Mouse (Mus musculus) embryonic facial prominence, embryonic 10.5 days (tissue): ENCODE measurements at regions not wholly inside any gene's neighbourhood (a gene's known extent, or its start where the extent isn't known, plus 50 kb on each side); places are given as distances from the start of the nearest gene placed in this dataset.

Experiments
- DNase-seq: peaks from one replicate; pipeline ENCODE4 v3.0.0-alpha.2; 2017; ENCODE audit warnings: low spot score
- H3K27ac ChIP-seq: fragments of 300-500 bp; sonication (generic); replicated peaks from 2 replicates; pipeline ENCODE4 v1.5.1; 2016; ENCODE audit warnings: mild to moderate bottlenecking
- H3K27me3 ChIP-seq: fragments of 300-500 bp; sonication (generic); replicated peaks from 2 replicates; pipeline ENCODE4 v1.6.1; 2016; ENCODE audit warnings: low read depth, mild to moderate bottlenecking; ENCODE audit not compliant: poor library complexity, severe bottlenecking
- H3K36me3 ChIP-seq: fragments of 300-500 bp; sonication (generic); replicated peaks from 2 replicates; pipeline ENCODE4 v1.6.1; 2016; ENCODE audit warnings: mild to moderate bottlenecking, moderate library complexity
- H3K4me1 ChIP-seq: fragments of 300-500 bp; sonication (generic); 2 replicates; pipeline ENCODE4 v1.6.1; 2016
- H3K4me3 ChIP-seq: fragments of 300-500 bp; sonication (generic); 2 replicates; pipeline ENCODE4 v1.5.1; 2016; ENCODE audit warnings: mild to moderate bottlenecking, moderate library complexity
- H3K9me3 ChIP-seq: fragments of 300-500 bp; sonication (generic); 2 replicates; pipeline ENCODE4 v1.6.1; 2016; ENCODE audit warnings: mild to moderate bottlenecking
- WGBS: fragments of 180-500 bp; shearing (Covaris S2); methylation state at CpG from one replicate; pipeline ENCODE4 v1.1.7; 2016; 5-methylcytosine and 5-hydroxymethylcytosine counted together

DNA sequence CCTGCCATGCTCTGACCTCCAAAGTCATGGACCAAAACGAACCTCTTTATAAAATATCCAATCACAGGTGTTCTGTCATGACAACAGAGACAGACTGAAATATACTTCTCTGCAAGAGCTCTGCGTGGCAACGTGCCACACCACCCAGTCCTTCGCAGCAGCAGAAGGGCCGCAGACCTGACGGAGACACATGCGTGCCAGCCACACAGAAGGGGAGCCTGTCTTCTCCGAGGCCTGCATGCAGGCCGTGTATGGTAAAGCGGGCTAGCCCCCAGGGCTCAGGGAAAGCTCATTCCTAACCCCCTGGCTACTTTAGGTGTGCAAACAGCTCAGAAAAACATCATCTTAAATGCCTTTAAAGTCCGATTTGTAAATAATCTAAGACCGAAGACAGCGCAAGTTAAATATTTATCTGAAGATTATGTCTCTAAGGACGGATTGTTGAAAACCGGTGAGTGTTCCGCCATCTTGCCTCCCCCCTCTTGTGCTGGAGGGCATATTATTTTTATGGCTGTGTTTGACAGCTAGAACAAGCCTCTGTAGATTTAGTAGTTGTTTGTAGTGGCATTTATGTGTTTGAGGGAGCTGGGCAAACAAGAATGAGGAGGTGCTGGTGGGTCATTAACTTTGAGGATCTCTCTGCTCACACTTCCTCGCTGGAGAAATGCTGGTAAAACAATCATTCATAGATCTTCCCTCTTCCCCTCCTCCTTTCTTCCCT lies 143.7 kb upstream of the Tut7 start:
- DNase-seq: no peak
- Histone ChIP-seq H3K36me3 (no peaks in the 10 kb centered on the region), H3K9me3 (no peaks in the 10 kb centered on the region), H3K27ac (no peak overlapping the region), H3K4me1 (peaks cover 32% of the 10 kb centered on the region), H3K4me3 (no peak overlapping the region), H3K27me3 (peaks cover 29% of the 10 kb centered on the region)
- 86% methylated on average over 17 of the region's 17 CpGs for WGBS

DNA sequence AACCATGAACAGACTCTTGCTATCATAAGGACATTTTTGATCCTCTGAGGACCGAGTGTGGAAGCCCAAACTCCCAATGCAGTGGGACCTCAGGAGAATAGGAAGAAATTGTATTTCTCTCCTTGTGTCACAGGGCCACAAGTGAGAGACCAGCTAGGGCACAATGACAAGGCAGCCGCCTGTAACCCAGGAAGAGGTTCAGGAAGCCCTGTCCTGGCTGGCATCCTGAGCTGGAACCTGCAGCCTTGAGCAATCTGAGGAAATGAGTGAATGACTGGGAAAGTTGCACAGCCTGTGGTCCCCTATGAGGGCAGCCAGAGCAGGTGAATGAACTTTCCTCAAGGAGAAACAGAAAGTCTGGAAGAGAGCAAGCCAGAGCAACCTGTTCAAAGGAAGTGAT lies 142.0 kb upstream of the Tut7 start:
- H3K9me3 ChIP-seq: no peaks in the 10 kb centered on the region
- no peak overlapping the region for H3K4me3 ChIP-seq
- no peak overlapping the region for H3K27ac ChIP-seq
- no peak for DNase-seq
- H3K4me1 ChIP-seq: peaks cover 15% of the 10 kb centered on the region
- WGBS: 87% methylated on average over 2 of the region's 2 CpGs
- peaks cover 20% of the 10 kb centered on the region for H3K27me3 ChIP-seq
- no peaks in the 10 kb centered on the region for H3K36me3 ChIP-seq

DNA sequence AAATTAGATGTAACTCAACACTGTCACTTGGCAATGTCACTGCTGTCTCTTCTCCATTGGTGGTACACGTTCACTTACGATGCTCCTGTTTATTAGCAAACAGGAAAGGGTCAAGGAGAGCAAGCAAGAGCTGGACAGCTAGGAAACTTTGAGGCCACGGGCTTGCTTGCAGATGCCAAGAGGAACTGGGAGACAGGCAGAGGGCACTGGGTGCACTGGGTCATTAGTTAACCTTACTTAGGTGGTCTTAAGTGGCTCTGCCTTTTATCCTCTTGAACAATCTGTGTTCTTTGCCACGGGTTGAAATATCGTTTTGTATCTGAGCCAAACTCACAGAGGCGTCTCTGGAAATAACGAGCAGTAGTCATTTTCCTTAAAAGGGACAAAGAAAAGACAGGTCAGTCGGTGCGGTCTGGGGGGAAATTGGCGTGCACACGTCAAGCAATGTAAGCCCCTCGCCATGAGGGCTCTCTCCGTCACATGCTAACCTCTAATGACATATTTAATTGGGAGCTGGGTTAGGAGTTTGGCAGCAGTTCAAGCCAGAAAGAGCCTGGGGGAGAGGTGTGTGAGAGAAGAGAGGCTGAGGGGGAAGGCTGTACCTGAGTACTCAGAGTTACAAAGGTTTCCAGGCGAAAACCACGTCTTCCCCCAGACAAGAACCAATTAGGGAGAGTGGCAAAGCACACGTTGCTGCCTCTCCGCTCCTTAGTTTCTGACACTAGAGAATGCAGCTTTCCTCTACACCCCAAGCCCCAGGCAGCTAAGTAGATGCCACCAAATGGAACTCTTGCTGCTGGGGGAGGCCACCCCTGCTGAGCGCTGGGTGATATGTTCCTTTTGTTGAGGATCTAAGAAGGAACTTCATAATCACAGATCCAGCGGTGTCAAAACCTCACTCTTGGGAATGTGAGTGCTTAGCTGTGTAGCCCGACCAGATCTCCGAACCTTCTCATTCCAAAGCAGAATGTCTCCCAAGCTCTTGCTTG lies 140.0 kb upstream of the Tut7 start:
- H3K4me1 ChIP-seq: peaks cover 10% of the 10 kb centered on the region; the same call in 1 of the 2 replicates
- no peak for DNase-seq
- WGBS: 72% methylated on average over 21 of the region's 21 CpGs
- H3K36me3 ChIP-seq: no peaks in the 10 kb centered on the region
- 0 out of 2 replicates have a peak overlapping the region, but pooled peaks have one; percentile 2 for H3K27ac ChIP-seq
- peaks cover 7% of the 10 kb centered on the region; the same call in 1 of the 2 replicates for H3K27me3 ChIP-seq
- no peaks in the 10 kb centered on the region for H3K9me3 ChIP-seq
- no peak overlapping the region for H3K4me3 ChIP-seq

GRCm38 (mm10) chr13:59956441-59956840 lies 133.5 kb upstream of the Tut7 start:
- Histone ChIP-seq H3K27ac (no peak overlapping the region), H3K36me3 (no peaks in the 10 kb centered on the region), H3K27me3 (0 out of 2 replicates have a peak, but pooled peaks cover 5% of the 10 kb centered on the region), H3K4me3 (no peak overlapping the region), H3K9me3 (no peaks in the 10 kb centered on the region), H3K4me1 (peaks cover 19% of the 10 kb centered on the region)
- 53% methylated on average over 2 of the region's 2 CpGs for WGBS
- peak; percentile 24 for DNase-seq

- Histone ChIP-seq H3K27me3 (0 out of 2 replicates have a peak, but pooled peaks cover 5% of the 10 kb centered on the region), H3K27ac (no peak overlapping the region), H3K9me3 (no peaks in the 10 kb centered on the region), H3K4me3 (no peak overlapping the region), H3K36me3 (no peaks in the 10 kb centered on the region), H3K4me1 (peaks cover 23% of the 10 kb centered on the region)
- WGBS: 60% methylated on average over 4 of the region's 4 CpGs
- peak; percentile 25 for DNase-seq
These were observed 129.9 kb upstream of the Tut7 start for GRCm38 (mm10) chr13:59952809-59953208.

DNA sequence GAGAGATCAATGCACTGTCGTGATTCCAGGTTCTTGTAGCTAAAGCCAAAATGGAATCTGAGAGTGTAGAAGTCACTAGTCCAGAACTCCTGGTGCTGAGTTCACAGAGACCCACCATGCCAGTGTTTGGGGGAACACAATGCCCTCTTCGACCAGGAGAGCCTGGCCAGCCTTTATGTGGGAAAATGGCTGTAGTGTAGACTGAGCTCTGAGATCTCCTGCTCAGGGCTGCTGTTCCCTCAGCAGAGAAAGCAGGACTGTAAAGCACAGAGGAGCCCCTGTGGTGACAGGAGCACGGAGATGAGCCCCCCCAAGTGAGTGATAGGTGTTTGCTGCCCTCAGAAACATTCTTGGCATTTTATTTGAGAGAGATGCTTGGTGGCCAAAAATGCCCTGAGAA lies 129.2 kb upstream of the Tut7 start:
- H3K27ac ChIP-seq: no peak overlapping the region
- H3K4me3 ChIP-seq: no peak overlapping the region
- H3K9me3 ChIP-seq: no peaks in the 10 kb centered on the region
- DNase-seq: no peak
- 0 out of 2 replicates have a peak, but pooled peaks cover 5% of the 10 kb centered on the region for H3K27me3 ChIP-seq
- H3K4me1 ChIP-seq: peaks cover 30% of the 10 kb centered on the region
- no peaks in the 10 kb centered on the region for H3K36me3 ChIP-seq
- WGBS: 72% methylated on average over 3 of the region's 3 CpGs

GRCm38 (mm10) chr13:59950281-59950680 lies 127.3 kb upstream of the Tut7 start:
- no peak for DNase-seq
- no peak overlapping the region for H3K4me3 ChIP-seq

DNA sequence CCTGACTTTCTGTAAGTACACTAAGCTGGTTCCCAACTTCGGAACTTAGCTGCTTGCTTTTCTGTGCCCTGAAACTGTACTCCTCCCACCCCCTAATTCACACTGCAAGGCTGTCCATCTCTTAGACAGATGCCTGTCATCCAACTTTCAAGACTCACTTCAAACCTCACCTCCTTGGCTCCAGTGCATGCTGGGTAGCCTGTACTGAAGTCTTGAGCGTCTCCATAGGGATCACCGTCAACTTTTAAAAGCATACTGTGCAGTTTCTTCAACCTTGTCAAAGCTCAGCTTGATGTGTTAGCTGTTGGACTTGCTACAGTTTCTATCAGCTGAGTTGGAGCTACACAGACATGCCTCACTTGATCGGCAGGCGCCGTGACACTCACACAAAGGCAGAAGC lies 126.5 kb upstream of the Tut7 start:
- no peak for DNase-seq
- peaks cover 18% of the 10 kb centered on the region for H3K4me1 ChIP-seq
- H3K4me3 ChIP-seq: no peak overlapping the region
- H3K9me3 ChIP-seq: no peaks in the 10 kb centered on the region
- 0 out of 2 replicates have a peak, but pooled peaks cover 5% of the 10 kb centered on the region for H3K27me3 ChIP-seq
- H3K36me3 ChIP-seq: no peaks in the 10 kb centered on the region
- no peak overlapping the region for H3K27ac ChIP-seq
- WGBS: 86% methylated on average over 6 of the region's 6 CpGs

More at GRCm38 (mm10) chr13:59950281-59950680, 127.3 kb upstream of the Tut7 start:
- Histone ChIP-seq H3K27ac (no peak overlapping the region), H3K36me3 (no peaks in the 10 kb centered on the region), H3K4me1 (peaks cover 18% of the 10 kb centered on the region), H3K9me3 (no peaks in the 10 kb centered on the region), H3K27me3 (0 out of 2 replicates have a peak, but pooled peaks cover 5% of the 10 kb centered on the region)
- 92% methylated on average over 3 of the region's 3 CpGs for WGBS

DNA sequence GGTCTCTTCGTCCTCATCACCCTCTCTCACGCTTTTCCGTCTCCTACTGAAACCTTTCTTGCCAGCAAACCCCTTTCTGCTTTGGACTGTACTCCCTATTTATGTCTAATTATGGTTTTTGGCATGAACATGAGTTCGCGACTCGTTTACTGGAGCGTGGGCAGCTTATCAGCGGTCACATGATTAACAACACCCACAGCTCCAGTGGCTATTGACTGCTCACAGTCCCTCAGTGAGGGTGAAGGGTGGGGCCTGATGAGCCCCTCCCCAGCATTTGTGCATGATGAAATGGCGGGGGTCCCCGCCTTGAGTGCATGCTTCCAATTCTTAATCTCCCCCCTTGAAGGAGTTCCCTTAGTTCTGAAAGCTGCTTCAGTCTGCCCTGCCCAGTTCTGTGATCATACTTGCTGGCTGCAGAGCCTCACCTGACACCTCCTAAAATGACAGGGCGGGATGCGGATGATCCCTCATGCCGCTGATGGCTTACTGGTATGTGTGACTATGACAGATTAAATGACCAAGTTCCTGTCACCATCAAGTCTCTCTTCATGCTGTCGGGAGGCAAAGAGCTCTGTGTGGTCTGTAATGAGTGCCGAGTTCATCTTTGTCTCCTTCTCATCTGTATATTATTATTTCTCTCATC lies 125.7 kb upstream of the Tut7 start:
- Histone ChIP-seq H3K4me1 (peaks cover 18% of the 10 kb centered on the region), H3K27me3 (0 out of 2 replicates have a peak, but pooled peaks cover 4% of the 10 kb centered on the region), H3K27ac (no peak overlapping the region), H3K36me3 (no peaks in the 10 kb centered on the region), H3K4me3 (no peak overlapping the region), H3K9me3 (no peaks in the 10 kb centered on the region)
- 89% methylated on average over 15 of the region's 15 CpGs for WGBS
- DNase-seq: no peak

GRCm38 (mm10) chr13:59947461-59947860 lies 124.5 kb upstream of the Tut7 start:
- no peak for DNase-seq
- 72% methylated on average over 5 of the region's 5 CpGs for WGBS
- H3K36me3 ChIP-seq: no peaks in the 10 kb centered on the region
- no peak overlapping the region for H3K4me3 ChIP-seq
- no peaks in the 10 kb centered on the region for H3K9me3 ChIP-seq
- peaks cover 6% of the 10 kb centered on the region for H3K27me3 ChIP-seq
- H3K4me1 ChIP-seq: peaks cover 11% of the 10 kb centered on the region
- no peak overlapping the region for H3K27ac ChIP-seq

DNA sequence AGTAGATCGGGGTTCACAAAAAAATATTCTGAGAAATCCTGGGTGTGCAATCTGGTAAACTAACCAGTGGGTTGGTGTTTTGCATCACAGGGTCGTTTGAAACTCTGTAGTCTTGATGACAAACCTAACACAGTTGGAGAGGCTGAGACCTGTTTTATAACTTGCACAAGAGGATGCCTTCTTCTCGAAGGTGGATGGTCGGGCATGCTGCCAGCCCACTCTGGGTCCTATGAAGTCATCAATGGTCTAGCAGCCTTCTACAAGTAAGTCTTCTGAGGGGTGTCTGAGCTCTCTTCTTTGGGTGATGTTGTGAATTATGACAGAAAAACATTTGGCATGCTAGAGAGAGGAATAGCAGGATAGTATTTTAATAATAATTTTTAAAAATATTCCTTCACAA lies 123.6 kb upstream of the Tut7 start:
- H3K36me3 ChIP-seq: no peaks in the 10 kb centered on the region
- H3K4me1 ChIP-seq: peaks cover 12% of the 10 kb centered on the region
- H3K9me3 ChIP-seq: no peaks in the 10 kb centered on the region
- H3K4me3 ChIP-seq: no peak overlapping the region
- H3K27ac ChIP-seq: no peak overlapping the region
- 79% methylated on average over 4 of the region's 4 CpGs for WGBS
- H3K27me3 ChIP-seq: peaks cover 15% of the 10 kb centered on the region
- DNase-seq: no peak

- 91% methylated on average over 1 of the region's 1 CpGs for WGBS
- no peak for DNase-seq
- H3K4me3 ChIP-seq: no peak overlapping the region
- H3K9me3 ChIP-seq: no peaks in the 10 kb centered on the region
- H3K27me3 ChIP-seq: peaks cover 23% of the 10 kb centered on the region
- H3K4me1 ChIP-seq: peaks cover 20% of the 10 kb centered on the region
- H3K36me3 ChIP-seq: no peaks in the 10 kb centered on the region
- H3K27ac ChIP-seq: no peak overlapping the region
These were observed 122.7 kb upstream of the Tut7 start for GRCm38 (mm10) chr13:59945631-59946030.
